Mouse (Mus musculus) limb, embryonic 14.5 days (tissue): ENCODE results near the gene Hoxa5. TPM values are rescaled to one million over a fixed set of nuclear protein-coding genes. Genes with fewer than 3 reads are reported as not detected.

Experiments
- ATAC-seq: fragments of 200-750 bp; cut with Nextera tagmentation; 2 replicates; pipeline ENCODE4 v1.8.0; 2017; ENCODE audit warnings: low read depth, moderate number of reproducible peaks, moderate TSS enrichment; ENCODE audit not compliant: low FRiP score
- DNase-seq: peaks from one replicate; pipeline ENCODE4 v3.0.0-alpha.2; 2015; ENCODE audit warnings: low spot score
- H3K27ac ChIP-seq: fragments of 300-500 bp; sonication (generic); replicated peaks from 2 replicates; pipeline ENCODE4 v1.5.1; 2014; ENCODE audit warnings: low read depth, mild to moderate bottlenecking, low read length, moderate library complexity, mixed read lengths
- H3K27me3 ChIP-seq: fragments of 300-500 bp; sonication (generic); 2 replicates; pipeline ENCODE4 v1.6.1; 2014; ENCODE audit warnings: low read length, mixed read lengths; ENCODE audit not compliant: control insufficient read depth, insufficient read depth
- H3K36me3 ChIP-seq: fragments of 300-500 bp; sonication (generic); 2 replicates; pipeline ENCODE4 v1.6.1; 2014; ENCODE audit warnings: mild to moderate bottlenecking, low read length, moderate library complexity, mixed read lengths; ENCODE audit not compliant: control insufficient read depth, insufficient read depth
- H3K4me1 ChIP-seq: fragments of 300-500 bp; sonication (generic); 2 replicates; pipeline ENCODE4 v1.6.1; 2014; ENCODE audit warnings: antibody characterized with exemption, low read length, mixed read lengths; ENCODE audit not compliant: control insufficient read depth, insufficient read depth
- H3K4me2 ChIP-seq: fragments of 300-500 bp; sonication (generic); replicated peaks from 2 replicates; pipeline ENCODE4 v1.6.1; 2014; ENCODE audit warnings: low read depth, mild to moderate bottlenecking, low read length, moderate library complexity; ENCODE audit not compliant: severe bottlenecking
- H3K4me3 ChIP-seq: fragments of 300-500 bp; sonication (generic); replicated peaks from 2 replicates; pipeline ENCODE4 v1.5.1; 2014; ENCODE audit warnings: low read length
- H3K9ac ChIP-seq: fragments of 300-500 bp; sonication (generic); 2 replicates; pipeline ENCODE4 v1.6.1; 2014; ENCODE audit warnings: mild to moderate bottlenecking, low read depth, low read length, moderate library complexity; ENCODE audit not compliant: severe bottlenecking
- H3K9me3 ChIP-seq: fragments of 300-500 bp; sonication (generic); 2 replicates; pipeline ENCODE4 v1.6.1; 2016; ENCODE audit warnings: low read length; ENCODE audit not compliant: control insufficient read depth
- POLR2A ChIP-seq: fragments of 200-500 bp; IDR thresholded peaks from 2 replicates; pipeline ENCODE4 v1.8.0; 2012; ENCODE audit warnings: inconsistent platforms, mild to moderate bottlenecking, moderate library complexity, borderline replicate concordance; ENCODE audit not compliant: insufficient read depth, insufficient read length; ENCODE audit errors: extremely low read depth
- WGBS: fragments of 180-500 bp; shearing (Covaris S2); extraction: QIAGEN DNeasy Blood & Tissue Kit; methylation state at CpG from one replicate; pipeline ENCODE4 v1.1.7; 2014; 5-methylcytosine and 5-hydroxymethylcytosine counted together
- polyA plus RNA-seq, 2 experiments: library from polyadenylated mRNA; depleted of rRNA in 1 of 2; stranded (reverse) in 1 of 2; unstranded in 1 of 2; fragments of >200 nt; fragmentation: Nextera tagmentation in 1 of 2; extraction: Ambion mirVana in 1 of 2; gene quantifications; 2 replicates each; pipeline versions ENCODE4 v1.2.1 to v1.2.3; 2012 to 2014

Hoxa5 gene
- polyA plus RNA-seq, 2 experiments = 3.4 to 11.0 TPM

DNA sequence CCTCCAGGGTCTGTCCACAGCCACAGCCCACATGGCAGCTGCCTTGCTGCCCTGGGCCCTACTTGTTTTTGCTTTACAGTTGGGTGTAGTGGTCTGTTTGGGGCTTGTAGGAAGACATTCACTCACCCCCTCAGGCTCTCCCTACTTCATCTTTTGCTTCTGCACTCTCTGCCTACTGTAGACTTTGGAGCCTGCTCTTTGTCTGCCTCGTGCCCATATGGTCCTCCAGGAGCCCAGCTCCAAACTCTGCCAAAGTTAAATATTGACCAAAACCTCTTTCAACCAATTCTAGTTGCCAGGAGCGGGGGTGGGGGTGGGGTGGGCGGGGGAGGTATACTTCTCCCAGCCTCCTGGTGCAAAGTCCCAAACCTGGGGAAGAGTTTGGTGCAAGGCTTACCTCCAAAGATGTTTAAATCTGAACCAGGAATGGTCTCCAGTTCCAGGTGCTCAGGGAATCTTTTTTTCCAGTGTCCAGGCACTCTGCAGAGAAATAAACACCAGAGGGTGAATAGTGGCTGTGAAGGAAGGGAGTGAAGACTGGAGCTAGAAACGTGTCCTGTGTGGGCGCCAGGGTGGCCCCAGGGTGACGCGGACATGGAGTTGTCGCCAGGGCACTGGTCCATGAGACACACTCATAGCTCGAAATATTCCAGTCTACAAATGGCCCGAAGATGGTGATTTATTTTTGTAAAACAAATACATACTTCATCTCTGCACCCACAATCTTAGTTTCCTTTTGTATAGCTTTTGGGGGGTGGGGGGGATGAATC, 20.9 kb downstream of the Hoxa5 start:
- Histone ChIP-seq H3K27ac (no peak overlapping the region), H3K4me3 (no peak overlapping the region), H3K9ac (no peak overlapping the region), H3K4me2 (no peak overlapping the region), H3K4me1 (peaks cover 24% of the 10 kb centered on the region), H3K36me3 (peaks cover 17% of the 10 kb centered on the region), H3K9me3 (no peaks in the 10 kb centered on the region), H3K27me3 (peaks cover 46% of the 10 kb centered on the region)
- ATAC-seq (no peak), DNase-seq (no peak)
- TF ChIP-seq POLR2A = no peak
- WGBS = 36% methylated on average over 10 of the region's 10 CpGs

- DNase-seq = no peak
- H3K4me2 ChIP-seq = no peak overlapping the region
- peaks cover 25% of the 10 kb centered on the region for H3K4me1 ChIP-seq
- peaks cover 53% of the 10 kb centered on the region for H3K27me3 ChIP-seq
- H3K27ac ChIP-seq = no peak overlapping the region
- H3K36me3 ChIP-seq = peaks cover 17% of the 10 kb centered on the region
- no peak overlapping the region for H3K9ac ChIP-seq
- WGBS = 58% methylated on average over 1 of the region's 1 CpGs
- TF ChIP-seq POLR2A = no peak
- H3K9me3 ChIP-seq = no peaks in the 10 kb centered on the region
- H3K4me3 ChIP-seq = no peak overlapping the region
- ATAC-seq = no peak
These were observed 21.6 kb downstream of the Hoxa5 start for GRCm38 (mm10) chr6:52182793-52183192.

DNA sequence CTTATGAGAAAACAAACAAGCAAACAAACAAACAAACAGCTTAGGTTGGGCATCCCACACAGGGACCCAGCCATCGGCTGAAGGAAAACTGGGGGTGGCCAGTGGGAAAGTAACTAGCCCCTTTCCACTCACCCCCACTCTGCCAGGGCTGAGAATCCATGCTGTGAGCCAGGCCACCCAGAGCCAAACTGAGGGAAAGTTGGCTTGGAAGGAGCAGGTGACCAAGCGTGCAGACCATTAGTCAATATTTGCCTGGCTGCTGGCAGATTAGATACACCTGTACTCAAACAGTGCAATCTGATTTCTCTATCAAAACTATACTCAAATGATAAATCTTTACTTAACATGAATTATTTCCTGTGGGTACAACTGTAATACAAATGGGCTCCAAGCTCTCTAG, 22.4 kb downstream of the Hoxa5 start:
- Histone ChIP-seq H3K9ac (no peak overlapping the region), H3K4me1 (peaks cover 32% of the 10 kb centered on the region), H3K27me3 (peaks cover 56% of the 10 kb centered on the region), H3K4me2 (no peak overlapping the region), H3K36me3 (peaks cover 17% of the 10 kb centered on the region), H3K27ac (no peak overlapping the region), H3K4me3 (no peak overlapping the region), H3K9me3 (no peaks in the 10 kb centered on the region)
- no peak for TF ChIP-seq POLR2A
- DNase-seq (no peak), ATAC-seq (no peak)
- WGBS = 47% methylated on average over 2 of the region's 2 CpGs

DNA sequence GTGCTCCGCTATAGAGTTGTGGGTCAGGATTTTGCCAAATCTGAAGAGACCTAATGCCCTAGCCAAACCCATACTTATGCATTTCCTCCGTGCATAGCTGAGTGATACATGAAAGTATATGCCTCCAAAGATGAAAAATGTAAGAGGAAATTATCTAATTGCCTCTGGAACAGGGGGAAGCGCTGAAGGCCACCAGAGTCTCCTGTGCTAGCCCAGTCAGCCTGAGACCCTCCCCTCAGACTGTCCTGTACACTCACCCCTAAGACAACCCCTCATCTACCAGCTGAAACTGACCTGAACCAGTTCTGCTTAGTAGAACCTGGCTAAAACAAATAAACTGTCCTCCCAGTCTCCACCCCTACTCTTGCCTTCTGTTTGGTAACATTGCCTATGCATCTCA, 23.7 kb downstream of the Hoxa5 start:
- H3K36me3 ChIP-seq = peaks cover 17% of the 10 kb centered on the region
- no peak overlapping the region for H3K4me2 ChIP-seq
- peaks cover 40% of the 10 kb centered on the region for H3K4me1 ChIP-seq
- no peak for TF ChIP-seq POLR2A
- H3K27me3 ChIP-seq = peaks cover 54% of the 10 kb centered on the region
- no peaks in the 10 kb centered on the region for H3K9me3 ChIP-seq
- DNase-seq (no peak), ATAC-seq (no peak)
- 55% methylated on average over 3 of the region's 3 CpGs for WGBS
- H3K27ac ChIP-seq = no peak overlapping the region
- no peak overlapping the region for H3K9ac ChIP-seq
- no peak overlapping the region for H3K4me3 ChIP-seq

GRCm38 (mm10) chr6:52180213-52180710, 24.1 kb downstream of the Hoxa5 start:
- Histone ChIP-seq H3K27me3 (peaks cover 54% of the 10 kb centered on the region), H3K4me2 (0 out of 2 replicates have a peak overlapping the region, but pooled peaks have one; percentile 0), H3K9ac (no peak overlapping the region), H3K4me3 (no peak overlapping the region), H3K4me1 (peaks cover 41% of the 10 kb centered on the region), H3K9me3 (no peaks in the 10 kb centered on the region), H3K36me3 (peaks cover 17% of the 10 kb centered on the region), H3K27ac (no peak overlapping the region)
- DNase-seq (no peak), ATAC-seq (no peak)
- WGBS = 37% methylated on average over 11 of the region's 11 CpGs
- TF ChIP-seq POLR2A = no peak

GRCm38 (mm10) chr6:52179690-52180089, 24.7 kb downstream of the Hoxa5 start:
- Histone ChIP-seq H3K4me1 (peaks cover 38% of the 10 kb centered on the region), H3K9me3 (no peaks in the 10 kb centered on the region), H3K4me2 (0 out of 2 replicates have a peak overlapping the region, but pooled peaks have one; percentile 0), H3K4me3 (no peak overlapping the region), H3K36me3 (peaks cover 17% of the 10 kb centered on the region), H3K27me3 (peaks cover 58% of the 10 kb centered on the region), H3K9ac (no peak overlapping the region), H3K27ac (no peak overlapping the region)
- no peak for TF ChIP-seq POLR2A
- no peak for ATAC-seq
- WGBS = 37% methylated on average over 10 of the region's 10 CpGs
- no peak for DNase-seq
